Mouse (Mus musculus): ENCODE results near the gene Nptn. TPM values are rescaled to one million over a fixed set of nuclear protein-coding genes. Genes with fewer than 3 reads are reported as not detected.

Nptn gene
- total RNA-seq, 2 experiments from 2014 or later = 103 to 128 TPM

DNA sequence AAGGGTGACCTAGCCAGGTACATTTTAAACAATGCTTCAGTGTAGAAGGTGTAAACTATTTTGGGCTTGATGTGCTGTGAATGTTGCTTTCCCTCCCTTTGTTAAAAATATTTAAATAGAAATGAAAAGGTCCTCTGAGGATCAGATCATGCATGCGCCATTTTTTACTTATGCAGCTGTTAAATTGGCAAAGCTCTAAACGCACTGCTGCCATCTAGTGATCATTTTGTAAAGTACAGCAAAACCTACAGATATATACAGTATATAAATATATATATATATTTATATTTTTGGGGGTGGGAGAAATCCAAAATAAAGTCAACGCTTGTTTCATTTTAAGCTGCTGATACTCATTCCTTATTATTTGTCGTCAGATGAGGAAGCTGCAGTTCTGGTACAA, 70.0 kb downstream of the Nptn start:
- DNase-seq (ENCODE audit: low spot score in 2 of 2) = no peak

DNA sequence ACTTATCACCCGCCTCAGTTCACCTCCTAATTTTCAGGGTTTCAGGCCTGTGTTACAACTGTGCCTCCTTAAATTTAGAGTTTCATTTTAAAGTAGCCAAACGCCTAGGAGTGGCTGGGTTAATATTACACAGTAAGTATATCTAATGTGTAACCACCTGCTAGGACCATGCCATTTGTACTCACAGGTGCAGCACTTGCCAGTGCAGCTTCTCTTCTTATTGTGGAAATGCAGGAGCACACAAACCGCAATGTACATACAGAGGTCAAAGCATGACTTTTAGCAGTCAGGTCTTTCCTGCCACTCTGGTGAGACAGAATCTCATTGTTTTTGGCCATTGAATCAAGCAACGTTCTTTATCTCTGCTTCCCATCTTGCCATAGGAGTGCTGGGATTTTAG, 72.5 kb downstream of the Nptn start:
- DNase-seq (ENCODE audit: low spot score in 2 of 2) = no peak

DNA sequence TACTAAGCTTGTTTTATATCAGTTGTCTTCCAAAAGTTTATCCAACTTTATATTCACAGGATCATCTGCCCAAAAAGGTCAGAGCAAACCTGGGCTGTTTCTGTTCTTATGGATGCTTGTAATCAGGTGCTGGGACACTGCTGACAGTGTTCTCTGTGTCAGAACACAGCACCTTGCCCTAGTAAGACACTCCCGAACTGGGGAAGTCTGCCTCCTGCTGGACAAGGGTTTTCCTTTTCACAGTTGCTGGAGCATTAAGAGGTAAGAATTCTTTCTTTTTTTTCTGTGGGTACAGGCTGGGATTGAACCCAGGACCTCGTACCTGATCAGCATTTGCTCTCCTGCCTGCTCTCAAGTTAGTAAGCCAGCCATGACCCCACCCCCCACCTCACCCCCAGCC, 74.4 kb downstream of the Nptn start:
- no peak for DNase-seq (ENCODE audit: low spot score in 2 of 2)

- DNase-seq (ENCODE audit: low spot score in 2 of 2) = no peak
These were observed 74.8 kb downstream of the Nptn start for GRCm38 (mm10) chr9:58656824-58657223.

DNA sequence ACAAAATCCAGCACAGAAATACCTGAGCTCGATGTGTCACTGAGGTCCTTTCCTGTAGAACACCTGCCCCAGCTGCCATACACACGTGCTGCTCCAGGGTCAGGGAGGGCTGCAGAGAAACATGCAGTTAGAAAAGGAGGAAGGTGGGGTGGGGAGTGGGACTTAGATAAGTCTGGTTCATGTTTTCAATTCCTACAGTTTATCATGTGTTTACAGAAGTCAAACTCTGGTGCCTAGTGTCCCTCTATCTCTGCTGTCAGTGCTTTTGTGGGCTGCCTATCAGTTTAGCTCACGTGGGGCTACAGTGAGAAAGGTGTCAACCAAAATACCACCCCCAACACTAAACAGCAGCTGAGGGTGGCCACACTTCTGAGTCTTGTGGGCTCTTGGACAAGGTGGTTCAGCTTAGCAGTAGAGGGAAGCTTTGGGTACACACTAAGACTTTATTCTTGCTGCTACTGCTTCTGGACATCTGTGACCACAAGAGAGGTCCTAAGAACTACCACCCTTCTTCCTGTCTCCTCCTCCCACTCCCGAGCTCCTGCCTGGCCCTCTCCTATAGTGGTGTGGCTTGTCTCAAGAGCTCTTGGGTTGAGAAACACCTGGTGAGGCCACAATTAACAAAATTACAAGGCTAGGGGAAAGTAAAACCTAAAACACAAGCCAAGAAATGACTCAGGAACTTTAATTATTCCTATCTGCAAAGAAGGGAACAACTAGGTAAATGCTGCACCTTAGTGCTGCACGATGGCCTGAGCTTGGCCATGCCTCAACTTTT, 75.9 kb downstream of the Nptn start:
- DNase-seq (ENCODE audit: low spot score in 2 of 2) = no peak

- no peak for DNase-seq (ENCODE audit: low spot score in 2 of 2)
These were observed 76.7 kb downstream of the Nptn start for GRCm38 (mm10) chr9:58658596-58659309.

GRCm38 (mm10) chr9:58659331-58659730, 77.3 kb downstream of the Nptn start:
- DNase-seq (ENCODE audit: low spot score in 2 of 2) = no peak

- DNase-seq (ENCODE audit: low spot score in 2 of 2) = no peak
These were observed 77.9 kb downstream of the Nptn start for GRCm38 (mm10) chr9:58659989-58660388.

- DNase-seq (ENCODE audit: low spot score in 2 of 2) = no peak
These were observed 78.6 kb downstream of the Nptn start for GRCm38 (mm10) chr9:58660673-58661072.

GRCm38 (mm10) chr9:58662007-58662406, 80.0 kb downstream of the Nptn start:
- DNase-seq (ENCODE audit: low spot score in 2 of 2) = no peak

GRCm38 (mm10) chr9:58662791-58663190, 80.8 kb downstream of the Nptn start:
- no peak for DNase-seq (ENCODE audit: low spot score in 2 of 2)

GRCm38 (mm10) chr9:58665492-58665891, 83.5 kb downstream of the Nptn start:
- no peak for DNase-seq (ENCODE audit: low spot score in 2 of 2)

GRCm38 (mm10) chr9:58666191-58666590, 84.2 kb downstream of the Nptn start:
- no peak for DNase-seq (ENCODE audit: low spot score in 2 of 2)

DNA sequence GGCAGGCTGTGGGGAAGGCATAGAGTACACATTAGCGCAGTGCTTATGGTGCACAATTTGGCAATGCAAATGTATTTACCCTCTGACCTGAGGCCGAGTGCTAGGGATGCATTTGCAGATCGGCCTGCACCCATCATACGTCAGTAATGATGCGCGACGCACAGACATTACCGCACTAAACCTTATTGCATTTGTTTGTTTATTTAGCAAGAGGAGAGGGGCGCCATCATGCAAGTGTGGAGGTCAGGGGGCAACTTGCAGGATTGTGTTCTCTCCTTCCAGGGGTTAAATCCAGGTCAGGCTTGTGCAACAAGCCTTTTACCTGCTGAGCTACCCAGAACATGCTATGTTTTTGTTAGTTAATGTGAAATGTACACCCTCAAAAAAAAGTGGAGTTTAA, 85.2 kb downstream of the Nptn start:
- no peak for DNase-seq (ENCODE audit: low spot score in 2 of 2)

- DNase-seq (ENCODE audit: low spot score in 2 of 2) = no peak
These were observed 86.1 kb downstream of the Nptn start for GRCm38 (mm10) chr9:58668171-58668570.

GRCm38 (mm10) chr9:58669071-58669470, 87.0 kb downstream of the Nptn start:
- DNase-seq (ENCODE audit: low spot score in 2 of 2) = no peak

- no peak for DNase-seq (ENCODE audit: low spot score in 2 of 2)
These were observed 87.8 kb downstream of the Nptn start for GRCm38 (mm10) chr9:58669819-58670218.

- peak in 1 of 2 experiments; percentile 30 for DNase-seq (ENCODE audit: low spot score in 2 of 2)
These were observed 90.4 kb downstream of the Nptn start for GRCm38 (mm10) chr9:58672474-58672873.

DNA sequence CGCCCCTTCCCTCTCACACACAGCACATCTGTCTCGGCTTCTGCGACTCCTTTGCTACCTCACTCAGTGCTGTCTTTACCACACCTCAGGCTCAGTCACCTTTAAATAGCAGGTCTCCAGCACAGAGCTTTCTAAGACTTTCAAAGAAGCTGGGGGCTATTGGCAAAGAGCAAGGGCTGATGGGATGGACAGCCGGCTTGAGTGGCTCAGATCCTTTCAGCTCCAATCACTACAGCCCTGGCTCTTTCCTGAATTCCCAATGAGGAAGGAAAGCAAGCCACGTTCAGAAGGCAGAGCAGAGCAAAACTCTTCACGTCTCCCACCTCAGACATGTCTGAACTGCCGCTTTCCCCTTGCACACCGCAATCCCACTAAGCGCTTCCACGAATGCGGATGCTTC, 92.7 kb downstream of the Nptn start:
- no peak for DNase-seq (ENCODE audit: low spot score in 2 of 2)

GRCm38 (mm10) chr9:58675371-58675770, 93.3 kb downstream of the Nptn start:
- no peak for DNase-seq (ENCODE audit: low spot score in 2 of 2)

DNA sequence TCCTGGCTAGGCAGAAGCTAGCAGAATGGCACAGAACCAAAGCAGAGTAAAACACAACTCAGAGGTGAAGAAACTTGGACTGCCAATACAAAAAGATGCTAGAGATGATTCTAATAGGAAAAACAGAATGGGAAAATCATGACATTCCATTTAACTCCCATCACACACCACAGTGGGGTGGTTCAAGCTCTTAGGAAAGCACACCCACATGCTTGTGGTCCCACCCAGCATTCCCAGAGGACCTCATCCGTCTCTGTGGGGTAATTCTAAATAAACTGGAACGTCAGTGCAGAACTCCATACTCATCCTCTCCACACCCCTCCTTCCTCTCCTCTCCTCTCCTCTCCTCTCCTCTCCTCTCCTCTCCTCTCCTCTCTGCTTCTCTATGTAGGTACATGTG, 99.4 kb downstream of the Nptn start:
- no peak for DNase-seq (ENCODE audit: low spot score in 2 of 2)

- no peak for DNase-seq (ENCODE audit: low spot score in 2 of 2)
These were observed 100.1 kb downstream of the Nptn start for GRCm38 (mm10) chr9:58682106-58682505.

- no peak for DNase-seq (ENCODE audit: low spot score in 2 of 2)
These were observed 101.3 kb downstream of the Nptn start for GRCm38 (mm10) chr9:58683372-58683771.
